In the genomic region with DNA sequence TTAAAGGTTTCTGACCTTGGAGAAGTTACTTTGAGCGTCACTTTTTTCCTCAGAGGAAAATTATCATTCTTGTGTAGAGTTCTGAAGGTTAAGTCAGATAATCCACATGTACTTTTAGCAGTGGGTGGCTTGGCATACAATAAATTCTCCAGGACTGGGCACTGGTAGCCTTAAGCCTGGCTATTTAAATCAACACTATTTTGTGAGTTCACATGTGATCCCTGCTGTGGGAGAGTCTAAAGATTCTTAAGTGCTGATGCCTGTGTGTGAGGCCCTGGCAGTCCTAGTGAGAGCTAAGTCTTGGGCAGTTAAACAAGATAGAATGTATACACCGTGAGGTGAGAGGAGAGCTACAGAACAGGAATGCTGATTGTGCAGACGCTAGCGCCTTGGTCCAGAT, we compare ENCODE assay signal across 9 mouse cellular contexts. TPM values are rescaled to one million over a fixed set of nuclear protein-coding genes. Genes with fewer than 3 reads are reported as not detected.
DNase-seq lines count a peak whose midpoint lies in the region; ATAC-seq and TF ChIP-seq lines count a peak whose summit lies in the region.
"Had no signal": no experiment of that assay in that cellular context is flagged by ENCODE, and none has a peak within 500 bp of the region (broad histone marks: within the 10 kb centered on the region; RNA-seq: fewer than 3 reads in every experiment).

No protein-coding gene starts in this region.

- TF ChIP-seq CTCF in heart, postnatal 0 days (IDR thresholded peaks at IDR 0.05; ENCODE audit: low read depth), result no peak

- H3K36me3 ChIP-seq in heart, embryonic 14.5 days (ENCODE audit: control insufficient read depth, insufficient read depth, low read length), result no peaks in the 10 kb centered on the region
- no peaks in the 10 kb centered on the region for H3K36me3 ChIP-seq in heart, postnatal 0 days (replicated peaks; ENCODE audit: control insufficient read depth, insufficient read depth, low read length)
- no peaks in the 10 kb centered on the region; the same call in 1 of the 2 replicates for H3K36me3 ChIP-seq in midbrain, embryonic 10.5 days

- ATAC-seq in heart, embryonic 14.5 days (ENCODE audit: insufficient number of reproducible peaks, insufficient read depth, low FRiP score, low read depth), result no peak
- ATAC-seq in heart, postnatal 0 days (ENCODE audit: insufficient read depth, low read depth), result no peak

- intact Hi-C loops in gastrocnemius, postnatal 36 days (cut with DNase I), result no loop called here

- peak overlapping the region; percentile 100 for H3K9ac ChIP-seq in heart, embryonic 14.5 days (ENCODE audit: low read length)
- peak overlapping the region; percentile 99 for H3K9ac ChIP-seq in heart, postnatal 0 days (replicated peaks; ENCODE audit: low read depth, low read length)

- peak overlapping the region; percentile 89 to 99 for H3K4me3 ChIP-seq in heart, embryonic 14.5 days (ENCODE audit: control insufficient read depth in 1 of 2, insufficient read depth in 1 of 2, low read depth in 1 of 2, low read length in 2 of 2)
- H3K4me3 ChIP-seq in heart, postnatal 0 days (ENCODE audit: low read depth, low read length), result peak overlapping the region; percentile 95
- peak overlapping the region; percentile 82 for H3K4me3 ChIP-seq in midbrain, embryonic 10.5 days

- DNase-seq in heart, adult 8-10 months (ENCODE audit: low spot score), result no peak
- peak; percentile 24 for DNase-seq in Muller cell, postnatal 12 days (ENCODE audit: inconsistent ontology term)
- DNase-seq in heart, postnatal 0 days (ENCODE audit: low spot score), result peak; percentile 59
- no peak for DNase-seq in midbrain, embryonic 10.5 days (ENCODE audit: low spot score)
- no peak for DNase-seq in right cerebral cortex, adult 2 months (ENCODE audit: low spot score in 2 of 2)
- DNase-seq in thymus, postnatal 10 days (ENCODE audit: low spot score in 2 of 2), result no peak
- DNase-seq in gastrocnemius, postnatal 36 days, result no peak

- WGBS in heart, embryonic 14.5 days, result 6% methylated on average over 4 of the region's 4 CpGs
- WGBS in heart, postnatal 0 days, result 14% methylated on average over 4 of the region's 4 CpGs
- 47% methylated on average over 4 of the region's 4 CpGs for WGBS in midbrain, embryonic 10.5 days

- H3K4me1 ChIP-seq in heart, embryonic 14.5 days (ENCODE audit: control insufficient read depth in 2 of 2, insufficient read depth in 2 of 2, low read length in 2 of 2), result peaks cover 7 to 38% of the 10 kb centered on the region in 2 experiments
- peaks cover 40% of the 10 kb centered on the region for H3K4me1 ChIP-seq in heart, postnatal 0 days (ENCODE audit: control insufficient read depth, insufficient read depth)
- peaks cover 28% of the 10 kb centered on the region for H3K4me1 ChIP-seq in midbrain, embryonic 10.5 days

- no peak for TF ChIP-seq EP300 in heart, postnatal 0 days (IDR thresholded peaks at IDR 0.05; ENCODE audit: low read depth)

- H3K9me3 ChIP-seq in heart, embryonic 14.5 days (ENCODE audit: control insufficient read depth, low read length), result no peaks in the 10 kb centered on the region
- no peaks in the 10 kb centered on the region for H3K9me3 ChIP-seq in heart, postnatal 0 days (replicated peaks; ENCODE audit: control insufficient read depth, low read length)
- no peaks in the 10 kb centered on the region for H3K9me3 ChIP-seq in midbrain, embryonic 10.5 days (replicated peaks)

- H3K27me3 ChIP-seq in heart, embryonic 14.5 days (ENCODE audit: control insufficient read depth, insufficient read depth, low read length), result no peaks in the 10 kb centered on the region
- H3K27me3 ChIP-seq in heart, postnatal 0 days (ENCODE audit: control insufficient read depth, insufficient read depth, low read length), result no peaks in the 10 kb centered on the region
- H3K27me3 ChIP-seq in midbrain, embryonic 10.5 days (ENCODE audit: low read depth, poor library complexity, severe bottlenecking), result no peaks in the 10 kb centered on the region

- H3K27ac ChIP-seq in heart, embryonic 14.5 days (replicated peaks in 1 of 2; ENCODE audit: control insufficient read depth in 1 of 2, insufficient read depth in 1 of 2, low read depth in 2 of 2, low read length in 2 of 2), result peak overlapping the region; percentile 97 to 100
- peak overlapping the region; percentile 99 for H3K27ac ChIP-seq in heart, postnatal 0 days (ENCODE audit: low read depth)
- peak overlapping the region; percentile 99 for H3K27ac ChIP-seq in midbrain, embryonic 10.5 days (replicated peaks)

- H3K4me2 ChIP-seq in heart, embryonic 14.5 days (ENCODE audit: low read length), result peak overlapping the region; percentile 83
- peak overlapping the region; percentile 80 for H3K4me2 ChIP-seq in heart, postnatal 0 days (ENCODE audit: low read depth, low read length)

RNA-seq across cellular contexts. Expression of a gene that starts 1.9 kb away (rescaled TPM):
- 35.6 and 36.5 TPM in 2 replicates for polyA plus RNA-seq in heart, embryonic 14.5 days (2014; fragmentation: Nextera tagmentation; extraction: Ambion mirVana)
- 100 to 1,000 TPM; 140 to 190 (median 176) TPM for total RNA-seq in heart, adult 8-10 months (2022)
- 80.9 and 85.3 TPM in 2 replicates for total RNA-seq in heart, postnatal 0 days (2014; rRNA removed; ENCODE audit: low replicate concordance)
- 19.8 and 20.0 TPM in 2 replicates for polyA plus RNA-seq in heart, postnatal 0 days (2015; fragmentation: Nextera tagmentation; extraction: Ambion mirVana)
- 16.2 and 16.5 TPM in 2 replicates for polyA plus RNA-seq in midbrain, embryonic 10.5 days (2016; fragmentation: Nextera tagmentation; extraction: Ambion mirVana)
- total RNA-seq in gastrocnemius, postnatal 36 days (2021), result 100 to 1,000 TPM in 1 of 2 experiments, 10 to 100 TPM in 1; 92.9 to 101 TPM

RNA-seq across cellular contexts. Expression of a gene that starts 47.8 kb away (rescaled TPM):
- 17.7 and 18.7 TPM in 2 replicates for polyA plus RNA-seq in heart, embryonic 14.5 days (2014; fragmentation: Nextera tagmentation; extraction: Ambion mirVana)
- total RNA-seq in heart, adult 8-10 months (2022), result 10 to 100 TPM; 13.2 to 14.5 (median 13.5) TPM
- 4.2 and 11.1 TPM in 2 replicates for total RNA-seq in heart, postnatal 0 days (2014; rRNA removed; ENCODE audit: low replicate concordance)
- polyA plus RNA-seq in heart, postnatal 0 days (2015; fragmentation: Nextera tagmentation; extraction: Ambion mirVana), result 16.2 TPM in 2 replicates
- polyA plus RNA-seq in midbrain, embryonic 10.5 days (2016; fragmentation: Nextera tagmentation; extraction: Ambion mirVana), result 3.2 and 4.6 TPM in 2 replicates
- total RNA-seq in gastrocnemius, postnatal 36 days (2021), result 1 to 10 TPM; 1.3 to 1.9 TPM

RNA-seq across cellular contexts. Expression of a gene that starts 58.5 kb away (rescaled TPM):
- polyA plus RNA-seq in heart, embryonic 14.5 days (2014; fragmentation: Nextera tagmentation; extraction: Ambion mirVana), result not detected in 2 replicates
- total RNA-seq in heart, adult 8-10 months (2022), result not detected
- not detected in 2 replicates for total RNA-seq in heart, postnatal 0 days (2014; rRNA removed; ENCODE audit: low replicate concordance)
- polyA plus RNA-seq in heart, postnatal 0 days (2015; fragmentation: Nextera tagmentation; extraction: Ambion mirVana), result not detected in 2 replicates
- polyA plus RNA-seq in midbrain, embryonic 10.5 days (2016; fragmentation: Nextera tagmentation; extraction: Ambion mirVana), result not detected in 2 replicates
- not detected for total RNA-seq in gastrocnemius, postnatal 36 days (2021)
- polyA plus RNA-seq: frontal cortex, adult 2 months had no signal

Comparison
In these comparisons a context has a peak if more than half of its experiments do, and no peak if none do; other contexts are left out.
1. DNase-seq: peak in Muller cell, postnatal 12 days (single experiment) and heart, postnatal 0 days (single experiment); none in heart, adult 8-10 months (single experiment), midbrain, embryonic 10.5 days (single experiment), right cerebral cortex, adult 2 months (0 of 2), thymus, postnatal 10 days (0 of 2) and gastrocnemius, postnatal 36 days (0 of 2).
2. Peak in every context shown above with its lines, with median percentiles within 50 percentile points of each other: H3K27ac ChIP-seq and H3K4me3 ChIP-seq.